Mouse (Mus musculus) erythroblast, embryonic 14.5 days (primary cell): Measurements from ENCODE around the gene Glra3.

Experiments used
- GATA1 ChIP-seq: IDR thresholded peaks from 2 replicates; pipeline ENCODE4 v1.6.1; 2012; ENCODE audit warnings: low read length, inconsistent platforms, mixed read lengths
- TAL1 ChIP-seq: IDR thresholded peaks from 3 replicates; pipeline ENCODE4 v1.6.1; 2012; ENCODE audit warnings: low read length, inconsistent platforms, mixed read lengths

DNA sequence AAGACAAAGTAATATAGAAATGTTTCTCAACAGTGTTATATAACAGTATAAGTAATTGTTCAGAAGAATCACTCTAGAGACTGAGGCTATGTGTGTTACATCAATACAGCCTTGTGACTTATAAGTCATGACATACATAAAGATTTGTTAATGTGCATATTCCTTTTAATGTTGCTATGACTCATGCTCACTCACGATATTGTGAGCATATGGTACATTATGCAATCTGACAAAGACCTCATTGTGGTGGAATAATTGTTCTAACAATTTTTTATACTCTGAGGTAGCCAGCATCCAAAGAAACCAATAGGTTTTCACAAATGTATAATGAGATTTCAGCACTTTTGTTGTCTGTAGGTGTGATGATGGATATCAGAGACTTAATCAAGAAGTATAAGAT is 210.4 kb downstream of the Glra3 start:
- TF ChIP-seq TAL1 = no peak
- no peak for TF ChIP-seq GATA1
